Mouse (Mus musculus): ENCODE data around the gene Psmb4.
A peak's percentile ranks its signal among the peaks of the same experiment; 100 is the strongest.
"Not testable (repeated sequence)": the region's sequence is repeated elsewhere in the genome, so short reads cannot be mapped to it uniquely, and the experiment has no call there.

Gene Psmb4

DNA sequence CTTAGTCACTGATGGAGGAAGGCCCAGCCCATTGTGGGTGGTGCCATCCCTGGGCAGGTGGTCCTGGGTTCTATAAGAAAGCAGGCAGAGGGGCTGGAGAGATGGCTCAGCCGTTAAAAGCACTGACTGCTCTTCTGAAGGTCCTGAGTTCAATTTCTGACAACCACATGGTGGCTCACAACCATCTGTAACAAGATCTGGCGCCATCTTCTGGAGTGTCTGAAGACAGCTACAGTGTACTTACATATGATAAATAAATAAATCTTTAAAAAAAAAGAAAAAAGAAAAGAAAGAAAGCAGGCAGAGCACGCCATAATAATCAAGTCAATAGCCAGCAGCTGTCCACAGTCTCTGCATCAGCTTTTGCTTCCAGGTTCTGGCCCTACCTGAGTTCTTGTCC lies 18.0 kb upstream of the Psmb4 start:
- not testable (repeated sequence) for DNase-seq

DNA sequence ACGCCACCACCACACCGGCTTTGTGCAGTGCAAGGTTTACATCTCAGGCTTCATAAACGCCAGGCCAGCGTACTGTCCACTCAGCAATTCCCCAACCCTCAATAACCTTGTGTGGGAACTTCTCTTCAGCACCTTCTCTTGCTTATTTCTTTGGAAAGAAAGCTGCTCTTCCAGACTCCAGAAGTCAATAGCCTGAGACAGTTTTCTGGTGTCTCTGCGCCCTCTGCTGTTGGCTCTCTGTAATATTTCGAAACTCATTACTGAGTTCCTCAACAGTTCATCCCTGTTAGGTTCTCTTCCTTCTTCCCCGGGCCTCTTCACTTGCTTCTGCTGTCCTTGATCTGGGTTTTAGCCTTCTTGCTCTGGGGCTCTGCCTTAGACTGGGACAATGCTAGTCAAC lies 16.0 kb upstream of the Psmb4 start:
- peak; percentile 64 for DNase-seq

DNA sequence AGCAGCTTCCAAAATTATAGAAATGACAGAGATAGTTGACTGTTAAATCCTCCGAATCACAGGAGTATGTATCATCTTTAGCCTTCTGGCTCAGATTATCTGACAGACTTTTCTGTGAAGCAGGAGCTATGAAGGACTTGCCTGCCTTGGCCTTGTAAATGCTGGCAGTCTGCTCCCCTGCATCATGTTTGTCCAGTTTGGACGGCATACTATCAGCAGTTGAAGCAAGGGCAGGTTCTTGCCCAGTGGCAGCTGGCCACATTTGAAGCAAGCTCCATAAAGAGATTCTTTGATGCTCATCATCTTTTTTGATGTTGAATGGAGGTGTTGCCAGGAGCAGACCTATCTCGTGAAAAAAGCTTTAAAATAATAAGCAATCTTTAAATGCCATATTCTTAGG lies 7.3 kb upstream of the Psmb4 start:
- DNase-seq = no peak

DNA sequence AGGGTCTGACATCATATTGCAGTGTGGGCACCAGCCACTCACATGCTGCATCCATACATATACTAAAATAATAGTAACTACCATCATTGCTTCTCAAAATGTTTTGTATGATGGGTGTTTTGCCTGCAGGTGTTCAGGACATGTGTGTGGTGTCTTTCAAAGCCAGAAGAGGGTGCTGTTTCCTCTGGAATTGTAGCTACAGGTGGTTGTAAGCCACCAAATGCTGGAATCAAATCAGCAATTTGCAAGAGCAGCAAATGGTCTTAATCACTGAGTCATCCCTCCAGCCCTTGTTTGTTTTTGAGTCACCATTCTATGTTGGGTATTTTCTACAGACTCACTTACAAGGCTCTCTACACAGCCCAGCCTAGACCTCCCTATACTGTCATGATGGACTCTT lies 1.8 kb upstream of the Psmb4 start:
- peak; percentile 22 for DNase-seq

DNA sequence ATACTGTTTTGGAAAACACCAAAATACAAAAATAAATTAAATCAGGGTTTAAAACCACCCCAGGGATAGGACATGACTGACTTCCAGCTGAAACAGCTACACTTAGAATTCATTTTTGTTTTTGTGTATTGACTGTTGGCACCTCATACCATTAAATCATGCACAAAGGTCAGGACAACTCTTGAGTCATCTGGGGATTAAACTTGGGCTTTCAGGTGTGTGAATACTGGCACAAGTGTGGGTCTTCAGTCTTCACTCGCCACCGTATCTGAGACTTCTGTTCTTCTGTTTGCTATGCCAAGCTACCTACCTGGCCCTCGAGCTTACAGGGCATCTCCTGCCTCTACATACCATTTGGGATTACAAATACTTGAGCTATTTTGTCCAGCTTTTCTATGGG lies 4.2 kb downstream of the Psmb4 start:
- DNase-seq = no peak

DNA sequence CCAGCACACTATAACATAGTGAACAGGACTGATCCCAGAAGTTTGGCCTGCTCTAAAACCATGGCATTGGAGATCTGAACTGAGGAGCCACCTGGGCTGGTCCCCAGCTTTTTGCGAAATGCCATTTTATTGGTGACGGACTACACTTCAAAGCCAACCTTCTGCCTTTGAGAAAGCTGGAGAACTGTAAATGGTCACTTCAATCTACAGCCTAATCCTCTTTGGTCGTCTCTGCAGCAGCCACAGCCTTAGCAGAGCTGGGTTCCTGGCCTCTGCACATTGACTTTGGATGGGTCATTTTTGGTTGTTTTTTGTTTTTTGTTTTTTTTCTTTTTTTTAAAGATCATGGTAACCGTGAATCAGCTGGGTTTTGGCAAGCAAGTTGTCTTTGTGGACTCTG lies 4.9 kb downstream of the Psmb4 start:
- no peak for DNase-seq

DNA sequence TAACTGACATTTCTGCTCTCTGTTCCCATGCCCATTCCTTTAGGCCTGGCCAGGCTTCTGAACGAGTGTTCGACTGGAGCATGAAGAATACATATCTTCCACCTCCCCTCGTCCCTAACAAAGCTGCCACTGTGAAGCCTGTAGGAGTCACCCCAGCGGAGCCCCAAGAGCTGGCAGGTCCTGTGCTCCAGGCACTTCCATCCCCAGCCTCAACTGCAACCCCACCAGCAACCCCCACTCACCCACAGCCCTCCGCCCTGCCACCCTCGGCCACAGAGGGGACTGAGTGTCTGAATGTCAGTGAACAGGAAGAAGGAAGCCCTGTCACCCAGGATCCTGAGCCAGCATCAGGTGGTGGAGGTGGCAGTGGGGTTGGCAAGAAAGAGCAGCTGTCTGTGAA lies 8.1 kb downstream of the Psmb4 start:
- no peak for DNase-seq

DNA sequence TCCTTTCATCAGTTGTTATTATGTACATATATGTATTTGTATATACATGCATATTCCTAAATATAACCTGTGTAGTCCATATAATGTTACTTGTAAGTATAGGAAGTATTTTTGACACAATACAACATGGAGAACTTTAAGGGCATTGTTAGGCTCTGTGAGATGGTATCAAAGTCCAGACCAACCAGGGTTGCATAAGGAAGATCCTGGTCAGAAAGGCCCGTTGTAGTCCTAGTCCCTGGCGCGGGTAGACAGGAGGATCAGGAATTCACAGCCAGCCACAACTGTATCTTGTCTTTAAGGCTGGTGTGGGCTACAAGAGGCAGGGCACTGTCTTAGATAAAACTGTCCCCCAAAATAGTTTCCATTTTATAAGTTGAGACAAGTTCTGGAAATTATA lies 17.8 kb downstream of the Psmb4 start:
- no peak for DNase-seq

DNA sequence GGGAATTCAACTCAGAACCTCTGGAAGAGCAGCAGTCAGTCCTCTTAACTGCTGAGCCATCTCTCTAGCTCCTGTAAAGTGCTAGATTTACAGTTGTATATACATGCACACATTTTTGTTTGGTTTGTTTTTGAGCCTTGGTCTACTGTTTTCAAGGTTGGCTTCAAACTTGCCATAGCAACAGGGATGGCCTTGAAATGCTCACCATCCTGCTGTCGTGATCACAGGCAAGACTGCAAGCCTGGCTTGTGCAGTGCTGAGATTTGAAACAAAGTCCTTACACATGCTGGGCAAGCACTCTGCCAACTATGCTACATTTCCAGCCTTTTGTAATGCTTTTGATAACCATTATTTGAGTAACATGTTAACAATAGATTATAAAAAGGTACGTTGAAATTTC lies 27.3 kb downstream of the Psmb4 start:
- no peak for DNase-seq

DNA sequence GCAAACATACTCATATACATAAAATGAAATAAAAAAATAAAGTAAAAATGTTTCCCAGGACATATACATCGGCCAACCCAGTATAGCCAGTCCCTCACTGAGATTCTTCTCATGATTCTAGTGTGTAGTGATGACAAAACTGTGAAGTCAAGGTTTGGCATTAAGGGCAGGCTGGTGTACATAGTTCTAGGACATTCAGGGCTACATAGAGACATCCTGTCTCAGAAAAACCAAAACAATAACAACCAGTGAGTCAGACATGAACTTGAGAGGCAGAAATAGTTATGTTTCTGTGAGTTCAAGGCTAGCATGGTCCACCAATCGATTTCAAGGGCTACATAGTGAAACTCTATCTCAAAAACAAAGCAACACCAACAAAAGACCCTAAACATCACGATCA lies 34.5 kb downstream of the Psmb4 start:
- DNase-seq = no peak

DNA sequence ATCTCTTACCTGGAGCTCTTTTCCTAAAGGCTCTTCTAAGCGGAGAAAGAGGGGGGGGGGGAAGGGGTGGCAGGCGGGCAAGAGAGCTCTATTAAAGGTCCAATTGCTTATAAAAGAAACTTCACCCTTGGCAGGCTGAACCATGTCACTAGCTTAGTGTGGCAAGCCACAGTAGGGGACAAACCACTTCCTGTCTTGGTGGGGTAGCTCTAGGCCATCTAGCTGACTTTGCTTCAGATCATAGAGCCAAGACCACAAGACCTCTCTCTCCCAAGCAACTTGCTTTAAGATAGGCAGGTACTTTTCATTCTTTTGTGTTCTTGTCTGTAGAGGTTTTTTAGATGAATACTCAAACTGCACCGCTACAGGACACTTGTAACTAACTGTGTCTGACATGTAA lies 35.0 kb downstream of the Psmb4 start:
- no peak for DNase-seq

DNA sequence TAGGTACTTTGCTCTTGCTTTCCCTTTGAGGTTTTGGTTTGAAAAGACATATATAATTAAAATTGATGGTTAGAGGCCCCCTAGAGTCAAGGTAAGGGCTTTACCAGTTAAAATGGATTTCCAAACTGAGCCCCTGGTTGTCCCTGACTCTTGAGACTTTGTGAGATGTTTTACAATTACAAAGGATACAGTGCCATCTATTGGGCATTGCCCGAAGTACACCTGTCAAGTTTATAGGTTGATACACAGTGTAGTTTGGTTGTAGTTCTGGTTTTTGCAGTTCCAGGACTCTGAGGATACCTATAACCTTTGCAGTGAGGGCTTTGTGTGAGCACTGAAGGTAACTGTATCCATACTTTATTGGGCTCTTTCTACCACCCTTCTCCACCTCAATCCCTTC lies 37.4 kb downstream of the Psmb4 start:
- peak; percentile 64 for DNase-seq

DNA sequence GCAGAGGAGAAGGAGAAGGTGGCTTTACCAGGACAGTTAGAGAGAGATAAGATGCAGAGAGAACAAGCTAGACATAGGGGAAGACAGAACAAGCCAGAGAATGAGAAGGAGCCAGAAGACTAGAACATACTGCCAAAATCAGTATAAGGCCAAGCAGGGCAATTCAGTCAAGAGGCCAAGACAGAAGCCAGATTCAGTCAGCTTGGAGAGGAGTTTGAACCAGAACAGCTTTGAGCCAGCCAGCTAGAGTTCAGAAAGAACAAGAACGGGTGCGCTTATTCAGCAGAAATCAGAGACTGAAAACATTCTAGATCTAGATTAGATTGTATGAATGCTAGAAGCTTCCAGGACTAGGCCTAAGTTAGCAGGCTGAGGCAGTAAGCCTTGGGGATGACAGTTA lies 39.4 kb downstream of the Psmb4 start:
- DNase-seq = no peak

DNA sequence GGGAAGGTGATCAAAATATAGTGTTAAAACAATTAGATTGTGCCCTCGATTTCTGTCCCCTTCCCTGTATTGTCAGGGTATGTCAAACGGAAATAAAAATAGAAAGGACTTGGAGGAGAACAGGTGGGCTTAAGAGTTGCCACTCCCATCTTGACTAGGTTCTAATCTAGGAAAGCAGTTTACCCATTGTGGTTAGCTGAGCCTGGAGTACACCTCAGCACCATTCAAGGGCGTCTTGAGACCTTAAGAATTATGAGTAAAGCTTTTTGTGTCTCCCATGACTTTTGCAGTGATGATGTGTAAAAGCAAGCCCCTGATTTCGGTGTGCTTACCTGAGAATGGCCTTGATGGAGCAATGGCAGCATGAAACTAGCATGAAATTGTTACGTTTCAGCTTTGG lies 47.7 kb downstream of the Psmb4 start:
- DNase-seq = no peak

DNA sequence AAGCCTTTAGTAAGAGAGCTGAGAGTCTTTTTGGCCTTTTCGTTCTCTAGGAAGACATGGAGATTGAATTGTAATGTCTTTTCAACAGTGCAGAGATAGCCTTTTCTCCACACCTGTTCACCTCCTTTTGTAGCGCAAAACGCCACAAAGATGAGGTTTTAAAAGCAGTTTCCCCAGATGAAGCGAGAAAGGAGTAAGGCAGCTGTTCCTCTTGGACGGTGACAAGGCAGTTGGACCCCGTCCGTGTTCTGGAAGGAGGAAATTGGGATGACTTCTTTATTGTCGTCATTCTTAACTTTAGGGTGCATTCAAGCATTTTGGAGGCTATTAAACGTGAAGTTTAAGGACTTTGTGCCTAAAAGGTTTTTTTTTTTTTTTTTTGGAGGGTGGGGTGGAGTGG lies 48.1 kb downstream of the Psmb4 start:
- DNase-seq = no peak

DNA sequence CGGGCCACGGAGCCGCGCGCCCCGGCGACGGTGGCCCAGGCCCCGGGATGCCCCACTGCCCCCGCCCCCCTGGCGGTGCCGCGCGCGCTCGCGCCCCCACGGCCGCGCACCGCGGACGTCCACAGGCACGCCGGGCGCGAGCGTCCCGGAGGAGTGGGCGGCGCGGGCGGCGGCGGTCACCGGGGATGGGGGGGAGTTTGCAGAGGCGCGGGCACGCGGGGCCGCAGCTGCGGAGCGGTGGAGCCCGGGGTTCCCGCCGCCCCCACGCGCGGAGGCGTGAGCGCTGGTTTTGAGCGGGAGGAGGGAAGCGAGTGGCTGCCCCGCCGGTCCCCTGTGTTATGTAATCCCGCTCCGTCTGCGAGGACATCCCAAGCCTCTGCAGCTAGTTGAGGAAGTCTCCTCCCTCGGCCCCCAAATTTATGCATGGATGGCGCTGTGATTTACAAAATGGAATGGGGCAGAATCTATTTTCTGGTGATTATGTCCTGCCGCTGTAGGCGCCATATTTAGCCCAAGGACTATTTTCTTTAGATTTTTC lies 48.7 kb downstream of the Psmb4 start:
- peak; percentile 71 for DNase-seq

DNA sequence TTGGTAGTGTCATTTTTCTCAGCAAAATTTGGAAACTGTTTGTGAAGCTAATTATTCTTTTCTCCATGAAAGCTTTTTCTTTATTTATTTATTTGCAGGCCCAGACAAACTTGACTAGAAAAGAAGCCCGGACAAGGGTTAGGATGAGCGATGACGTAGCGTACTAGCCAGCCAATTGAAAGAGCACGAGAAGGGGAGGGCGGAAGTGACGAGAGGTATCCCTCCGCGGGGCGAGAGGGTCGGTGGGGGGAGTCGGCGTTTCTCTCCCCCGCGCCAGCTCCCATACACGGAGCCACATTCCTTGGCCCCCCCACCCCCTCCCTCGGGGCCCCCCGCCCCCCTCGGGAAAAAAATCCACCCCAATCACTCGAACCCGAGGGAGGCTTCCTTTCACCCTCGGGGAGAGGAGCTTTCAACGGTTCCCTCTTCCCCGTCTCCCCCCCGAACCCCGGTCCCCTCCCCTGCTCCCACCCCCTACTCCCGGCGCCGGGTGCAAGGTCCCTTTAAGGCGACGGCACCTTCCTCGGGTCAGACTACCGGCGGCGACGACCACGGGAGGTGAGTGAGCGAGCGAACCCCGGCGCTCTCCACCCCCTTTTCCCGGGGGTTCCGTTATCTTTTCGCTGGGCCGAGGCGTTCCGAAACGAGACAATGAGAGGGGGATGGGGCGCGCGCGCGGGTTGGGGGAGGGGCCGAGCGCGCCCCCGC lies 49.4 kb downstream of the Psmb4 start, which contains the start of gene Pogz:
TSS of gene Pogz (plus strand) at position 385 of the 708 bp plus-strand sequence.
- DNase-seq = peak; percentile 92

DNA sequence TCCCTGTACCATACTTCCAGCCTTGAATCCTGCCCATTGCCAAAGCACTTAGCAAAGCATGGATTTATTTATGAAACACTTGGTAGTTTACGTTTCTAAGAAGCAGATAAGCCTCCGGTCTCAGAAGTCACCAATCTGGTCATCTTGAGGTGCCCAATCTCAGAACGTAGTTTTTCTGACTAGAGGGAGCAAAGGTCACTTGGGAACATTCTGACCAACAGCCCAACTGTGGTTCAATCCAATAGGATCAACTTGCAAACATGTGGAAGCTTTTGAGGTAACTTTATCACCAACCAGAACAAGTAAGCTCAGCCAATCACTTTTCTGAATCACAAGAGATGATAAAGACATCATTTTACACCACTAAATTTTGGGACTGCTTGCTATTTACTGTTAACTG lies 51.4 kb downstream of the Psmb4 start:
- no peak for DNase-seq

All from liver (tissue).